Mouse (Mus musculus) right cerebral cortex, postnatal 14 days (tissue): ENCODE measurements around the gene Ppp1r14c.
A peak's percentile ranks its signal among the peaks of the same experiment; 100 is the strongest.
"Not testable (repeated sequence)": the region's sequence is repeated elsewhere in the genome, so short reads cannot be mapped to it uniquely, and the experiment has no call there.

Experiments used
- DNase-seq: peaks from one replicate; pipeline ENCODE4 v3.0.0; 2022

The Ppp1r14c gene

GRCm38 (mm10) chr10:3403416-3404137 lies 37.7 kb downstream of the Ppp1r14c start:
- no peak for DNase-seq

GRCm38 (mm10) chr10:3404362-3404761 lies 38.5 kb downstream of the Ppp1r14c start:
- no peak for DNase-seq

DNA sequence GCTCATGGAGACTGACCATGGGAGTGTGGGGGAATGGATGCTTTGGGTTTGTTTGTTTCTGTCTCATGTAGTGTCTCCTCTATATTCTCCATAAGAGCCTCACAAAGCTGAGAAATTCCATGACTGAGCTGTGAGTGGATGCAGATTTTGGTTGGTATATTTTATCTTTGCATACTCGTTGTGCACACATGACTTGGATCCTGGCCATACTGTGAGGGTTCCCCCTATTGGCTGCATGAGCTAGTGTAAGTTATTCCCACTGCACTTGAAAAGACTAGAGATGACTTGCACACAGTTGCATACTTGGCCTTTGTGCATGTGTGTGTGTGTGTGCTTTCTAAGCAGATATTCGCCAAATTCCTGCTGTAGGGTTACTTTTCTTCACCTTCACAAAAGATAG lies 40.4 kb downstream of the Ppp1r14c start:
- DNase-seq = no peak

GRCm38 (mm10) chr10:3408036-3408661 lies 42.3 kb downstream of the Ppp1r14c start:
- no peak for DNase-seq

DNA sequence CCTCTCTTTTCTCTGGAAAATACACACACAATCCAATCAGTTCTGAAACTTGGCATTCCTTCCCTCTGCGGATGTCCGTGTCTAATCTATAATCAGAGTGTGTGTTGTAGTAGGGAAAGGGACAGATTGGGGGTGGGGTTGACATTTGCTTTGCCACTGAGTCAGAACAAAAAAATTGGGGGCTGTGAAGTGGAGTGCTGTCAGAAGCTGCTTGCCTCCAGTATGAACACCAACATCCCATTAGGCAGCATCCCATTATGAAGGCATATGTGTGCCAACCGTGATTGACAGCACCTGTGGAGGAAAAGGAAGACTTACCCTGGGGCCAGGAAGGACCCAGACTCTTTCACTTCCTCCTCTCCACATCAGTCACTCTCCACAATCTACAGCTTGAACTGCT lies 42.8 kb downstream of the Ppp1r14c start:
- no peak for DNase-seq

GRCm38 (mm10) chr10:3411222-3411621 lies 45.4 kb downstream of the Ppp1r14c start:
- no peak for DNase-seq

GRCm38 (mm10) chr10:3411639-3412038 lies 45.8 kb downstream of the Ppp1r14c start:
- DNase-seq = no peak

DNA sequence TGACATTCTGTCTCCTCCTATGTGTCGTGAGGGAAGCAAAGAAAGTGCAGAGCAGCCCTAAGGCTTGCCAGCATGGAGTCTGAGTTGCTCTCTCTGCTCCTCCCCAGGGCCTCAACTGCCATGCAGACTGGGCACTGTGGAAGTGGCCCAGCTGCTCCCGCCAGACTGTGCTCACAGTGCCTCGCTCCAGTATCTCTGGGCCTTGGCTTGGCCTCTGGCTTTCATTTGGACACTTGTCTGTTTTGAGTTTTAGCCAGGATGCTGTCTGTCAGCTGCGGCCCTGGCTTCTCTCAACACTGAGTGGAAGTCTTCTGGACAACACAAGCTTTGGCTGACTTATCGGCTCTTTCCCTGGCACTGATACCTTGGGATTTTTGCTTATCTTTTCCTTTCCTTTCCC lies 49.0 kb downstream of the Ppp1r14c start:
- no peak for DNase-seq

- no peak for DNase-seq
Observed at GRCm38 (mm10) chr10:3416565-3416964, 50.7 kb downstream of the Ppp1r14c start.

DNA sequence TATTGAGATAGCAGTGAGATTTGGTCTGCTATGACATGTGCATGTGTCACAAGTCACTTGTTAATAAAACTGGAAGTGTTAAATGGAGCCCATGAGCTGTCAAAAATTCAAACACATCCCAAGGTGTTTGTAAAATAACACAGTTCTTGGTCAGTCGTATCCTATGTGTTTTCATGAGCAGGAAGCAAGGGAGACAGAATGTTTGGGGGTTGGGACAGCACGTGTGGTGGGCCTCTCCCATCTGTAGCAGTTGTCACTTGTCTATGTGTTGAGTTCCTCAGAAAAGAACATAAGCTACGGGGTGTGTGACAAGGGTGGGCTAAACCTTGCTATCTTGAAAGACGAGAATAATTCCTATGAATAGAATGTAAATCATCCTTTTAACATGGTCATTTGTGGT lies 51.6 kb downstream of the Ppp1r14c start:
- no peak for DNase-seq

DNA sequence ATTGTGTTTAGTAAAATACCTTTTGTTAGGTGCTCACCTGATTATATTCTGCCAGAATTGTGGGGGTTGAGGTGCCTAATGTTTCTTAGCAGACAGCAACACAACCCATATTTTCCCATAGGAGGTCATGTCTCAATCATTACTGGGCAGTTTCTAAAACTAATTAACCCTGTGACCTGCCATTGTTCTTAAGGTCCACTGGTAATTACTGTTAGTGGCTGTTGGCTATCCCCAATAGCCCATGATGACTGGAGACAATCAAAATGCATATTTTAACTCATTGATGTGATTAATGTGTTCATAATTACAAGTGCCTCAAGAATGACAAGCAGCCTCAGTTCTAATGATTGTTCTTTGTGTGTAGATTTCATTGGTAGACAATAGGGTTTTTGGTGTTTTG lies 58.2 kb downstream of the Ppp1r14c start:
- no peak for DNase-seq

- DNase-seq = peak; percentile 16
Observed at GRCm38 (mm10) chr10:3427689-3428399, 62.0 kb downstream of the Ppp1r14c start.

DNA sequence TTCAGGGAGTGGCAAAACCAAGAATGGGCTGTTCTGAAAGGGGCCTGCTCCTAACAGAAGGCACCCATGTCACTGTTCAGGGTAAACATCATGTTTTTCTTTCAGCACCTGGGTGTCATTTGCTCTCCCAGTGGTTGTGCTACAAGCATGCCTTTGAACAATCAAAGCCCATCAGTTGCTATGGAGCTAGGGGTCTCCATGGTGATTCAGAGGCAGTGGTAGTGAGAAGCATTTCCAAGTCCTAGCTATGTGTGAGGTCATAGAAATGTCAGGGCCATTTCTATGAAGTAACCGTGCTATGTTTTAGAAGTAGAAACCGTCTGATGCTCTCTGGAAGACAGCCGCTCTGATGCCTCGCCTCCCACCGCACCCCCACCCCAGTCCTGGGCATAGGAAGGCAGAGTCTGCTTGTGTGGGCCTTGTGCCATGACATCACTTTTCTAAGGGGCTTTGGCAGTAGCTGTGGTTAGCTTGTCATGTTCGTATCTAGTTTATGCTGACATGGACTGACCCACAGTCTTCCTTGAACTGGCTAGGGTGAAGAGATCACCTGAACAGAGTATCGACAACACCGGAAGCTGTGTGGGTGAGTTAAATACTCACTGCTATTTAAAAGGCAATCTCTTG lies 69.1 kb downstream of the Ppp1r14c start:
- no peak for DNase-seq

DNA sequence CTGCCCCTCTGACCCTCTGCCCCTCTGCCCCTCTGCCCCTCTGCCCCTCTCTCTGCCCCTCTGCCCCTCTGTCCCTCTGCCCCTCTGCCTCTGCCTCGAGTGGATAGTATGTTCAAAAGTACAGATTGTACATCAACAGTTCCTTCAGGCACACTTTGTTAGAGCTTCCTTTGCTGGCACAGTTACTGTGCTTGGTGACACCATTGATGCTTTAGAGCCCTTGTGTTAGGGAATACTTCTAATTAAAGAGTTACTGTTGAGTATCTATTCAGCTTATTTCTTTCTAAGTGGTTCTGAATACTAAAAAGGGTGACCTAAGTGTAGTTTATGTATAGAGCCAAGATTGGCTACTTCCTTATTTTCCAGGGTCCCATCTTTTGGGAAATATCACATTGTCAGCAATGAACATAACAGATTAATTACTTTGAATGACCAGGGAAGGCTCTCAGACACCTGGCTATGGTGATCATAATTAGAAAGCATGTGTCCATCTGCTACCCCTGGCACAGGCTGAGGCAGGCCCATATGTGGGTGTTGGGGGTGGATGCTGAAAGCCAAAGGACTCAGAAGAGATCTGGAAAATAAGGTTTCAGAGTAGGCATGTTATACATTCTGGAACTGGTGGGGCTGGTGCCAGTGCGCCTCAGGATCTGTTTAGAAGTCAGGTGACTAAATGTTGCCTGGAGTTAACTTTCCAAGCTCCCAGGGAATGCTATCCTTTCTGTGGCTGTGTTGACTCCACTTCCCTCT lies 75.0 kb downstream of the Ppp1r14c start:
- DNase-seq = no peak

DNA sequence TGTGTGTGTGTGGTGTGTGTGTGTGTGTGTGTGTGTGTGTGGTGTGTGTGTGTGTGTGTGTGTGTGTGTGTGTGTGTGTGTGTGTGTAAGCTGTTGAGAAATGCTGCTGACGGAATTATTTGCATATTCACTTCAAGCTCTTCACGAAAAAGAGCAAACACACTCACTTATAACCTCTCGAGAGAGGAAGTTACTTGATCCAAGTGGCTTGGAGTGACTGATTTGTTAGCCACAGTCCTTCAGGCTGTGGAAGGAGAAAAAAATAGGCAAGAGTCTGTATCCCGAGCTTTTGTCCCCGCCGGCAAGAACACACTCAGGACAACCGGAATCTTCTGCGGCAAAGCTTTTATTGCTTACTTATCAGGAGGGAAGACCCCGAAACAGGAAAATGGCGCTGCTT lies 80.9 kb downstream of the Ppp1r14c start:
- DNase-seq = not testable (repeated sequence)

GRCm38 (mm10) chr10:3448699-3449098 lies 82.8 kb downstream of the Ppp1r14c start:
- DNase-seq = no peak

- DNase-seq = no peak
Observed at GRCm38 (mm10) chr10:3451930-3452329, 86.1 kb downstream of the Ppp1r14c start.

GRCm38 (mm10) chr10:3452822-3453475 lies 87.1 kb downstream of the Ppp1r14c start:
- no peak for DNase-seq

DNA sequence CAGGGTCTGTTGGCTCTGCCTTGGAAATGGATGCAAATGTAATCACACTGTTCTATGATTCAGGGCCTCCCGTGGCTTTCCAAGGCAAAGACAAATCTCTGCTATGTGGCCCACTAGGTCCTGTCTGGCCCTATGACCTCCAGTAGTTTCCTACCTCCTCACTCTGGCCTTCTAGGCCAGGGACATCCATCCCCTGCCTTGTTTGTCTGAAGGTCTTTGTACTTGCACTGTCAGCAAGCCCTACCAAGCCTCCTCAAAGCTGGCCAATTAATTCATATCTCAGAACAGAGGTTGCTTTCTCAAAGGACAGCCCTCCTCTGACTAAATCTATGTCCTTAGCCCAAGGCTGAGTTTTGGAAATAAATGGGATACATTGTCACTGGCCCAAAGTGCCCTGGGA lies 92.8 kb downstream of the Ppp1r14c start:
- DNase-seq = no peak

DNA sequence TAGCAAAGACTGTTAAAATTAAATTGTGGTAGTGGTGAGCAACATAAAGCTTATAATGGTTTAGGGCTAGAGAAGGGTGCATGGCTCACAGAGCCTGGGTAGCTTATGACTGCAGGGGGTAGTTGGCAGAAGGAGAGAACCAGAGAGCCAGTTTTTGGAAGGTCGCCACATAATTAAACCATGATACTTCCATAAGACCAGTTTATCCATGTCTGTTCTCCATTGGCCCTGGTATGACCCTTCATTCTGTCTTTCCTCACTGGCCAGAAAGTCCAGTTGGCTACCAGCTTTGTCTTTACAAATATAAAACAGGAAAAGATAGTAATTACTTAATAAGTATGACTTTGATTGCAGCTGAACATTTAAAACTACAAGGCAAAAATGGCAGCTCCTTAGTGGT lies 95.0 kb downstream of the Ppp1r14c start:
- no peak for DNase-seq

DNA sequence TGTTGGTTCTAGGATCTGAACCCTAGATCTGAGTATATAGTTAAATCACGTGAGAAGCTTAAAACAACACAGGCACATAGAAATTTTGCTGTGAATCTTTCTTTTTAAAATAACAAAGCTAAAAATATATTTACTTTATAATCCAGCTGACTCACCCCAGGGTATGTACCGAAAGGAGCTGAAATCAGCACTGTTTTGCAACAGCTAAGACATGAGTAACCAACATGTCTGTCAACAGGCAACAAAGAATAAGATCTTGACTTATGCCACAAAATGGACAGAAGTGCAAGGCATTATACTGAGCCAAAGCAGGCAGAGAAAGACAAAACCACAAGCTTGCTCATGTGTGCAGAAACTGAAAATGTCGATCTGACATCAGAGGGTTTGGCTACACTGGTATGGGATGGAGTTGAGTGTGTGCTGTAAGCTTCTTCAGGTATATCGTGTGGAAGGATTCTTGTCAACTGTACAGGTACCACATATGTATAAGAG lies 100.3 kb downstream of the Ppp1r14c start:
- no peak for DNase-seq

DNA sequence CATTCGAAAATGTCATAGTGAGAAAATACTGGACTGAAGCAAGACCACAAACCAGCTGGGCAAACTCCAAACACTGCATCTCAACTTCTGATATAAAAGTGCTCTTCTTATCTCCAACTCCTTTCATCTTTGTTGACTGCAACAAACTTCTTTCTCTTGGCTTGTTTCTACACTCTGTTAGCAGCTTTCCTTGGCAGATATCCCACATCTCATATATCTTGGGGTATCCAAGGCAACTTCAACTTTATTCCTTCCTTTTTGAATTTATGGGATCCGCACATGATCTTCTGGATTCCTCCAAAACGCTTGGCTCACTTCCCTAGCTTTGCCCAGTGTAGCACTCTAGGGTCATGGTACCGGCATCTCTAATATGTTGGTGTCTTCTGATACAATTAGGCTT lies 102.7 kb downstream of the Ppp1r14c start:
- DNase-seq = no peak
